Mouse (Mus musculus) CH12.LX (cell line): ENCODE results near the gene G430095P16Rik. TPM values are rescaled to one million over a fixed set of nuclear protein-coding genes. Genes with fewer than 3 reads are reported as not detected.

Experiments used
- DNase-seq: peaks from one replicate; pipeline ENCODE4 v3.0.0-alpha.2; 2013; ENCODE audit errors: extremely low read depth
- H3K27ac ChIP-seq: 2 replicates; pipeline ENCODE4 v1.5.1; 2012; ENCODE audit warnings: low read depth, mild to moderate bottlenecking, control low read depth, moderate library complexity; ENCODE audit not compliant: insufficient read depth
- H3K27me3 ChIP-seq: replicated peaks from 2 replicates; pipeline ENCODE3; 2012; ENCODE audit warnings: inconsistent platforms
- H3K36me3 ChIP-seq, 2 experiments: replicated peaks in 1 of 2; 2 replicates each; pipeline versions ENCODE3 to v1.6.1; 2012; ENCODE audit warnings: inconsistent platforms in 1 of 2, low read length in 1 of 2, mild to moderate bottlenecking in 1 of 2, mixed read lengths in 1 of 2, moderate library complexity in 1 of 2; ENCODE audit not compliant: control insufficient read depth in 1 of 2, insufficient read depth in 1 of 2
- H3K4me1 ChIP-seq, 2 experiments: 2 replicates each; pipeline ENCODE4 v1.6.1; 2012; ENCODE audit warnings: inconsistent platforms in 1 of 2, moderate library complexity in 1 of 2; ENCODE audit not compliant: insufficient read depth in 2 of 2, control insufficient read depth in 1 of 2
- H3K4me2 ChIP-seq: 2 replicates; pipeline ENCODE4 v1.6.1; 2012; ENCODE audit warnings: low read depth, mild to moderate bottlenecking, control low read depth; ENCODE audit not compliant: poor library complexity, insufficient read depth, severe bottlenecking
- H3K4me3 ChIP-seq, 3 experiments: fragments of 150-350 bp in 1 of 3; sonication (generic) in 1 of 3; replicated peaks in 1 of 3; 2 replicates each; pipeline versions ENCODE3 to v1.5.1; 2011 to 2012; ENCODE audit warnings: low read depth in 2 of 3, low read length in 2 of 3, mild to moderate bottlenecking in 2 of 3, moderate library complexity in 2 of 3, control low read depth in 1 of 3, improper control_type of control experiment in 1 of 3, inconsistent platforms in 1 of 3, mixed read lengths in 1 of 3; ENCODE audit not compliant: poor library complexity in 1 of 3
- H3K79me2 ChIP-seq: replicated peaks from 2 replicates; pipeline ENCODE4 v1.6.1; 2012; ENCODE audit warnings: mild to moderate bottlenecking, moderate library complexity; ENCODE audit not compliant: control insufficient read depth, poor library complexity, insufficient read depth, severe bottlenecking; ENCODE audit errors: extremely low read depth
- H3K9ac ChIP-seq: 2 replicates; pipeline ENCODE4 v1.6.1; 2012; ENCODE audit warnings: low read depth, mild to moderate bottlenecking, control low read depth, moderate library complexity; ENCODE audit not compliant: insufficient read depth
- H3K9me3 ChIP-seq: replicated peaks from 2 replicates; pipeline ENCODE3; 2012; ENCODE audit warnings: low read length, inconsistent platforms, mixed read lengths
- BHLHE40 ChIP-seq: IDR thresholded peaks from 2 replicates; pipeline ENCODE4 v1.6.1; 2011; ENCODE audit warnings: mild to moderate bottlenecking, low read depth, low read length, improper control_type of control experiment
- CHD1 ChIP-seq: IDR thresholded peaks from 2 replicates; pipeline ENCODE4 v1.6.1; 2012; ENCODE audit warnings: low read depth, low read length, improper control_type of control experiment, inconsistent platforms
- CHD2 ChIP-seq: IDR thresholded peaks from 2 replicates; pipeline ENCODE4 v1.6.1; 2011; ENCODE audit warnings: low read length, improper control_type of control experiment
- EP300 ChIP-seq: IDR thresholded peaks from 2 replicates; pipeline ENCODE4 v1.6.1; 2011; ENCODE audit warnings: low read length, improper control_type of control experiment
- GABPA ChIP-seq: IDR thresholded peaks from 2 replicates; pipeline ENCODE4 v1.6.1; 2012; ENCODE audit warnings: low read depth, low read length, improper control_type of control experiment, inconsistent platforms; ENCODE audit not compliant: insufficient replicate concordance
- JUN ChIP-seq: IDR thresholded peaks from 2 replicates; pipeline ENCODE4 v1.6.1; 2011; ENCODE audit warnings: low read depth, mild to moderate bottlenecking, low read length, improper control_type of control experiment, moderate library complexity; ENCODE audit not compliant: insufficient read depth
- KAT2A ChIP-seq: IDR thresholded peaks from 2 replicates; pipeline ENCODE4 v1.6.1; 2012; ENCODE audit warnings: low read length, improper control_type of control experiment, inconsistent platforms; ENCODE audit not compliant: insufficient replicate concordance
- MAFK ChIP-seq: IDR thresholded peaks from 2 replicates; pipeline ENCODE4 v1.6.1; 2011; ENCODE audit warnings: low read length, improper control_type of control experiment; ENCODE audit not compliant: insufficient replicate concordance
- MAX ChIP-seq: IDR thresholded peaks from 2 replicates; pipeline ENCODE4 v1.6.1; 2011; ENCODE audit warnings: low read length, improper control_type of control experiment
- MAZ ChIP-seq: IDR thresholded peaks from 2 replicates; pipeline ENCODE4 v1.6.1; 2012; ENCODE audit warnings: low read depth, mild to moderate bottlenecking, inconsistent platforms, low read length, improper control_type of control experiment, moderate library complexity
- RAD21 ChIP-seq: IDR thresholded peaks from 2 replicates; pipeline ENCODE4 v1.6.1; 2011; ENCODE audit warnings: low read depth, mild to moderate bottlenecking, low read length, improper control_type of control experiment, moderate library complexity
- RCOR1 ChIP-seq: conservative IDR thresholded peaks from 2 replicates; pipeline ENCODE4 v1.6.1; 2012; ENCODE audit warnings: low read depth, mild to moderate bottlenecking, inconsistent platforms, low read length, improper control_type of control experiment
- UBTF ChIP-seq: IDR thresholded peaks from 2 replicates; pipeline ENCODE4 v1.6.1; 2012; ENCODE audit warnings: low read depth, mild to moderate bottlenecking, inconsistent platforms, low read length, improper control_type of control experiment, moderate library complexity
- ZC3H11A ChIP-seq: IDR thresholded peaks from 2 replicates; pipeline ENCODE4 v1.6.1; 2012; ENCODE audit warnings: low read depth, mild to moderate bottlenecking, inconsistent platforms, low read length, improper control_type of control experiment
- ZMIZ1 ChIP-seq: IDR thresholded peaks from 2 replicates; pipeline ENCODE4 v1.6.1; 2012; ENCODE audit warnings: low read depth, mild to moderate bottlenecking, inconsistent platforms, low read length, improper control_type of control experiment
- ZNF384 ChIP-seq: IDR thresholded peaks from 2 replicates; pipeline ENCODE4 v1.6.1; 2012; ENCODE audit warnings: low read depth, low read length, improper control_type of control experiment, inconsistent platforms
- dilution Hi-C: fragments of 300-500 bp; cut with MboI; formaldehyde crosslinking; loops from 2 replicates; pipeline ENCODE4 v1.14.3; 2020; ENCODE audit warnings: low sequenced_read_pairs; ENCODE audit not compliant: extremely low pct_unique_long_range_greater_than_20kb, extremely low pct_ligation_motif_present
- in situ Hi-C: fragments of 300-500 bp; cut with MboI; formaldehyde crosslinking; loops from 3 replicates; pipeline ENCODE4 v1.14.3; 2019; ENCODE audit warnings: low sequenced_read_pairs, low pct_ligation_motif_present, low pct_unique_long_range_greater_than_20kb, mixed read lengths
- polyA plus RNA-seq: library from polyadenylated mRNA; unstranded; fragments of >175 nt; gene quantifications from 2 replicates; pipeline ENCODE4 v1.2.1, GENCODE M21; 2012; ENCODE audit warnings: low read depth; ENCODE audit not compliant: insufficient read length
- total RNA-seq, 2 experiments: library from RNA; depleted of rRNA; stranded (reverse); fragments of 300-350 nt in 1 of 2; fragments of >200 nt in 1 of 2; gene quantifications; 2 replicates each; pipeline ENCODE4 v1.2.3; 2012 to 2014

The G430095P16Rik gene
- total and polyA plus RNA-seq, 3 experiments = 0.17 TPM; not detected in 2

DNA sequence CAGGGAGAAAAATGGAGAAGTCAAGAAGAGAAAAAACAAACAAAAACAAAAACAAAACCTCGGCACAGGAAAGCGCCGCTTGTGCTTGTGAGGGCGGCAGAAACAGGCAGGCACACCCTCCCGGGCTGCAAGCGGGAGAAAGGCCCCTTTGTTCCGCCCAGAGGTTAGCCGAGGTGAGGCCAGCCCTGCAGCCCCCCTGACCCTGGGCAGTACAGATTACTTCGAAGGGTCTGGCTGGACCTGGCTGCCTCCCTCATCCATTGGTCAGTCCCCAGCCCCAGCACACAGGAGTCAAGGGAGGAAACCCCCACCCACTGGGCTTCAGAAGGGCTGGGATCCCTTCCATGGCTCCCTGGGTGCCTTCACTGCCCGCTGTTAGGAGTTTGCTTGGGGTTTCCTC is 15.5 kb downstream of the G430095P16Rik start:
- H3K36me3 ChIP-seq = no peaks in the 10 kb centered on the region
- H3K9me3 ChIP-seq = no peaks in the 10 kb centered on the region
- no peak overlapping the region for H3K4me2 ChIP-seq
- no peak overlapping the region for H3K4me3 ChIP-seq
- dilution Hi-C loops (no loop called here), in situ Hi-C loops (loop anchor here (5.0 kb wide), 1 partner anchor 69 kb away; no protein-coding TSS in a partner anchor)
- no peaks in the 10 kb centered on the region for H3K79me2 ChIP-seq
- DNase-seq = no peak
- TF ChIP-seq MAFK (no peak), RCOR1 (no peak), JUN (no peak)
- H3K27me3 ChIP-seq = peaks cover 88% of the 10 kb centered on the region
- peaks cover 3 to 23% of the 10 kb centered on the region in 2 experiments for H3K4me1 ChIP-seq
- H3K27ac ChIP-seq = no peak overlapping the region
- no peak overlapping the region for H3K9ac ChIP-seq

DNA sequence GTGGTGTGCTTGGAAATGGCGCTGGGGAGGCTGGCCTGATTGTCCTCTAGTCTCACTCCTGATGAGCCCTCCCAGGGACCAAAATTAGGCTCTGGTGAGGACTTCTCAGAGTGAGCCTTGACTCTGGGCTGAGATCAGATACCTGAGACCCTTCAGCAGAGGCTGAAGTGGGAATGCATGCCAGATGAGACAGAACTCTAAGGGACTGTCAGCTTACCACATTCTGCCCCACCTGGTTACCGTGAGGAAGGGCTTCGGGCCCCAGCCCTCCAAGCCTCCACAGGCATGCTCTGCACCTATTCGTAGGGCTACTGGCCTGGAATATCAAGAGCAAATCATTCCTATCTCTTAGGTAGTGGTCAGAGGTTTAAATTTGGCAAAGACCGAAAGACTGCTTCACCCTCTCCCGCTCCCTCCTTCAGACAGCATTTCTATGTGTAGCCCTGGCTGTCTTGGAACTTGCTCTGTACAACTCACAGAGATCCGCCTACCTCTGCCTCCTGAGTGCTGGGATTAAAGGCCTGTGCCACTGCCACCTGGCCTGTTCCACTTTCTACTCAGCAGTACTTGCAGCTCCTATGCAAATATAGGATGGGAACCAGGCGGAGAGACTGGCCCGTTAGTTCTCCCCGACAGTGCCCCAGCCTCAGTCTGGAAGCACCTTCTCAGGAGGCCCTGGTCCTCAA is 16.1 kb downstream of the G430095P16Rik start:
- Histone ChIP-seq H3K79me2 (no peaks in the 10 kb centered on the region), H3K36me3 (no peaks in the 10 kb centered on the region), H3K4me1 (peaks cover 3 to 23% of the 10 kb centered on the region in 2 experiments), H3K27me3 (peaks cover 87% of the 10 kb centered on the region), H3K9me3 (no peaks in the 10 kb centered on the region), H3K9ac (no peak overlapping the region), H3K4me3 (no peak overlapping the region), H3K27ac (no peak overlapping the region), H3K4me2 (no peak overlapping the region)
- TF ChIP-seq CHD2 = no peak
- TF ChIP-seq RCOR1 = no peak
- dilution Hi-C loops = no loop called here
- in situ Hi-C loops = loop anchor here (5.0 kb wide), 1 partner anchor 68 kb away; no protein-coding TSS in a partner anchor
- DNase-seq = peak; percentile 30

- no peak overlapping the region for H3K4me3 ChIP-seq
- DNase-seq = no peak
- H3K27ac ChIP-seq = no peak overlapping the region
- in situ Hi-C loops (loop anchor here (5.0 kb wide), 1 partner anchor 68 kb away; no protein-coding TSS in a partner anchor), dilution Hi-C loops (no loop called here)
- no peak overlapping the region for H3K9ac ChIP-seq
- peaks cover 85% of the 10 kb centered on the region for H3K27me3 ChIP-seq
- TF ChIP-seq ZMIZ1 (no peak), MAFK (no peak), KAT2A (no peak), RCOR1 (no peak), ZC3H11A (no peak), UBTF (no peak), CHD1 (no peak), RAD21 (no peak), MAX (no peak), BHLHE40 (no peak), EP300 (no peak), CHD2 (no peak), ZNF384 (no peak), MAZ (no peak), GABPA (no peak)
- H3K9me3 ChIP-seq = no peaks in the 10 kb centered on the region
- H3K4me1 ChIP-seq = peaks cover 3 to 23% of the 10 kb centered on the region in 2 experiments
- H3K36me3 ChIP-seq = no peaks in the 10 kb centered on the region
- H3K4me2 ChIP-seq = no peak overlapping the region
- H3K79me2 ChIP-seq = no peaks in the 10 kb centered on the region
These were observed 16.6 kb downstream of the G430095P16Rik start for GRCm38 (mm10) chr8:84739401-84739742.
